Mouse (Mus musculus): ENCODE measurements around the gene Inppl1.

Inppl1 gene

GRCm38 (mm10) chr7:101837606-101838471, at the start of gene Inppl1:
Gene Inppl1 (minus strand): TSS chr7:101838229.
- DNase-seq, result peak; percentile 89 to 94

- DNase-seq, result no peak
Observed at GRCm38 (mm10) chr7:101886274-101886673, 48.2 kb upstream of the Inppl1 start.

- no peak for DNase-seq
Observed at GRCm38 (mm10) chr7:101884160-101884559, 46.1 kb upstream of the Inppl1 start.

- DNase-seq, result no peak
Observed at GRCm38 (mm10) chr7:101882413-101883154, 44.6 kb upstream of the Inppl1 start.

- DNase-seq, result no peak
Observed at GRCm38 (mm10) chr7:101880855-101881254, 42.8 kb upstream of the Inppl1 start.

GRCm38 (mm10) chr7:101875978-101876377, 37.9 kb upstream of the Inppl1 start:
- DNase-seq, result no peak

- no peak for DNase-seq
Observed at GRCm38 (mm10) chr7:101871296-101871695, 33.3 kb upstream of the Inppl1 start.

- no peak for DNase-seq
Observed at GRCm38 (mm10) chr7:101870629-101871028, 32.6 kb upstream of the Inppl1 start, which contains the start of gene Folr1. Gene Folr1 (minus strand): TSS chr7:101870788.

GRCm38 (mm10) chr7:101869163-101869500, 31.1 kb upstream of the Inppl1 start:
- no peak for DNase-seq

- no peak for DNase-seq
Observed at GRCm38 (mm10) chr7:101868241-101869162, 30.5 kb upstream of the Inppl1 start.

- no peak for DNase-seq
Observed at GRCm38 (mm10) chr7:101867482-101867881, 29.5 kb upstream of the Inppl1 start.

GRCm38 (mm10) chr7:101866491-101867265, 28.6 kb upstream of the Inppl1 start:
- DNase-seq, result no peak

GRCm38 (mm10) chr7:101863415-101863814, 25.4 kb upstream of the Inppl1 start, which contains the start of gene Anapc15:
Gene Anapc15 (plus strand): TSS chr7:101863715.
- DNase-seq, result no peak

GRCm38 (mm10) chr7:101862291-101862690, 24.3 kb upstream of the Inppl1 start:
- DNase-seq, result no peak

GRCm38 (mm10) chr7:101860978-101861377, 22.9 kb upstream of the Inppl1 start:
- DNase-seq, result no peak

- no peak for DNase-seq
Observed at GRCm38 (mm10) chr7:101858362-101858761, 20.3 kb upstream of the Inppl1 start.

- DNase-seq, result no peak
Observed at GRCm38 (mm10) chr7:101857094-101857493, 19.1 kb upstream of the Inppl1 start, which contains the start of gene Folr2. Gene Folr2 (minus strand): TSS chr7:101857194.

- DNase-seq, result no peak
Observed at GRCm38 (mm10) chr7:101853816-101854215, 15.8 kb upstream of the Inppl1 start.

GRCm38 (mm10) chr7:101852846-101853245, 14.8 kb upstream of the Inppl1 start:
- DNase-seq, result no peak

- no peak for DNase-seq
Observed at GRCm38 (mm10) chr7:101851689-101852088, 13.7 kb upstream of the Inppl1 start.

- no peak for DNase-seq
Observed at GRCm38 (mm10) chr7:101847934-101848333, 9.9 kb upstream of the Inppl1 start.

GRCm38 (mm10) chr7:101844186-101844585, 6.2 kb upstream of the Inppl1 start:
- no peak for DNase-seq
